Mouse (Mus musculus) stomach, postnatal 0 days (tissue): ENCODE measurements around the gene Mei4.

Experiments used
- CTCF ChIP-seq: IDR thresholded peaks from 2 replicates; pipeline ENCODE4 v1.5.1; 2016; ENCODE audit warnings: antibody characterized with exemption, low read depth, mild to moderate bottlenecking, moderate library complexity
- EP300 ChIP-seq: optimal IDR thresholded peaks from 2 replicates; pipeline ENCODE3; 2016; ENCODE audit warnings: antibody characterized with exemption

- TF ChIP-seq CTCF (no peak), EP300 (no peak)
Observed at GRCm38 (mm10) chr9:82073832-82074231, 210.4 kb downstream of the Mei4 start.
